Mouse (Mus musculus) liver, postnatal 0 days (tissue): Measurements from ENCODE around the gene 4930430A15Rik. TPM values are rescaled to one million over a fixed set of nuclear protein-coding genes. Genes with fewer than 3 reads are reported as not detected.

Experiments used
- ATAC-seq: fragments of 200-750 bp; cut with Nextera tagmentation; 2 replicates; pipeline ENCODE4 v1.8.0; 2017; ENCODE audit warnings: mild to moderate bottlenecking, moderate library complexity
- DNase-seq: peaks from one replicate; pipeline ENCODE4 v3.0.0-alpha.2; 2016
- H3K27ac ChIP-seq: fragments of 300-500 bp; sonication (generic); 2 replicates; pipeline ENCODE4 v1.5.1; 2014; ENCODE audit warnings: antibody characterized with exemption, moderate library complexity, mild to moderate bottlenecking, low read depth
- H3K27me3 ChIP-seq: fragments of 300-500 bp; sonication (generic); 2 replicates; pipeline ENCODE4 v1.6.1; 2014; ENCODE audit warnings: low read length, control low read depth, mixed read lengths; ENCODE audit not compliant: insufficient read depth
- H3K36me3 ChIP-seq: fragments of 300-500 bp; sonication (generic); replicated peaks from 2 replicates; pipeline ENCODE4 v1.6.1; 2014; ENCODE audit warnings: mild to moderate bottlenecking, control low read depth, low read length, moderate library complexity, mixed read lengths; ENCODE audit not compliant: insufficient read depth
- H3K4me1 ChIP-seq: fragments of 300-500 bp; sonication (generic); 2 replicates; pipeline ENCODE4 v1.6.1; 2014; ENCODE audit warnings: antibody characterized with exemption, mild to moderate bottlenecking, control low read depth; ENCODE audit not compliant: insufficient read depth
- H3K4me2 ChIP-seq: fragments of 300-500 bp; sonication (generic); 2 replicates; pipeline ENCODE4 v1.6.1; 2014; ENCODE audit warnings: low read depth, mild to moderate bottlenecking, low read length, moderate library complexity, mixed read lengths
- H3K4me3 ChIP-seq: fragments of 300-500 bp; sonication (generic); 2 replicates; pipeline ENCODE4 v1.5.1; 2014; ENCODE audit warnings: low read depth, low read length
- H3K9ac ChIP-seq: fragments of 300-500 bp; sonication (generic); replicated peaks from 2 replicates; pipeline ENCODE4 v1.6.1; 2014; ENCODE audit warnings: mild to moderate bottlenecking, moderate library complexity
- H3K9me3 ChIP-seq: fragments of 300-500 bp; sonication (generic); 2 replicates; pipeline ENCODE4 v1.6.1; 2016; ENCODE audit warnings: mild to moderate bottlenecking, control low read depth, low read length, mixed read lengths
- CTCF ChIP-seq: sonication (generic); IDR thresholded peaks from 2 replicates; pipeline ENCODE4 v1.5.1; 2016; ENCODE audit warnings: antibody characterized with exemption, low read depth
- EP300 ChIP-seq: IDR thresholded peaks from 2 replicates; pipeline ENCODE4 v1.6.1; 2016; ENCODE audit warnings: antibody characterized with exemption, low read depth, mild to moderate bottlenecking
- WGBS: fragments of 180-500 bp; shearing (Covaris S2); extraction: QIAGEN DNeasy Blood & Tissue Kit; methylation state at CpG from one replicate; pipeline ENCODE4 v1.1.7; 2014; ENCODE audit not compliant: insufficient replicate concordance; 5-methylcytosine and 5-hydroxymethylcytosine counted together
- polyA plus RNA-seq: library from polyadenylated mRNA; unstranded; fragments of >200 nt; fragmentation: Nextera tagmentation; extraction: Ambion mirVana; gene quantifications from 2 replicates; pipeline ENCODE4 v1.2.1, GENCODE M21; 2015

Gene 4930430A15Rik
- not detected in 2 replicates for polyA plus RNA-seq

- H3K27ac ChIP-seq: no peak within 1 kb of the TSS
- H3K9ac ChIP-seq: no peak within 1 kb of the TSS
- H3K9me3 ChIP-seq: no peaks in the 10 kb centered on the region
- H3K4me2 ChIP-seq: no peak within 1 kb of the TSS
- H3K4me1 ChIP-seq: no peaks in the 10 kb centered on the region
- TF ChIP-seq CTCF (no peak), EP300 (no peak)
- DNase-seq: no peak
- H3K4me3 ChIP-seq: no peak within 1 kb of the TSS
- H3K36me3 ChIP-seq: no peaks in the 10 kb centered on the region
- H3K27me3 ChIP-seq: no peaks in the 10 kb centered on the region
- ATAC-seq: no peak
- 75% methylated on average over 6 of the region's 6 CpGs for WGBS
Measured at GRCm38 (mm10) chr2:111229502-111229901, at the start of gene 4930430A15Rik. Gene 4930430A15Rik (minus strand): TSS chr2:111229602.

GRCm38 (mm10) chr2:111274006-111274405 lies 44.6 kb upstream of the 4930430A15Rik start, which contains the start of gene Olfr1277:
Gene Olfr1277 (minus strand): TSS chr2:111274106.
- H3K9ac ChIP-seq: no peak within 1 kb of the TSS
- ATAC-seq (no peak), DNase-seq (no peak)
- TF ChIP-seq CTCF: no peak
- no peak for TF ChIP-seq EP300
- H3K27ac ChIP-seq: no peak within 1 kb of the TSS
- H3K4me1 ChIP-seq: no peaks in the 10 kb centered on the region
- H3K9me3 ChIP-seq: no peaks in the 10 kb centered on the region
- H3K36me3 ChIP-seq: no peaks in the 10 kb centered on the region
- 61% methylated on average over 2 of the region's 2 CpGs for WGBS
- no peak within 1 kb of the TSS for H3K4me2 ChIP-seq
- H3K4me3 ChIP-seq: no peak within 1 kb of the TSS
- no peaks in the 10 kb centered on the region for H3K27me3 ChIP-seq

DNA sequence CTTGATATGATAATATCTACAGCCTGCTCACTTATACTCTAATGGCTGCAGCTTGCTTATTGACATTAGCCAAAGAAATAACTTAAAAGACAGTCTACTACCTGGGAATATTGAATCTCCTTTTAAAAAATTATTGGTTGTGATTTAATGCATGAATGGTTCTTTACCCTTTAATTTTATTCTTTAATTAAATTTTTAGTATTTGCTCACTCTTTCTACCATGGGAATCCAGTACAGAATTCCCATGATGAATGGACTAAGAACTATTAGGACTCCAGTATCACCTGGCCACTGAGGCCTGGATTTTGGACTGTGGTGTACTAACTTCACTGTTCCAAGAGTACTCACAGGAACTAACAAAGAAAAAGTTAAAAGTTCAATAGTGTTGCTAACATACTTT lies 24.8 kb upstream of the 4930430A15Rik start, which contains the start of gene Olfr1276:
Gene Olfr1276 (plus strand): TSS at position 301 of the 400 bp plus-strand sequence.
- no peak within 1 kb of the TSS for H3K9ac ChIP-seq
- TF ChIP-seq CTCF: no peak
- TF ChIP-seq EP300: no peak
- ATAC-seq: no peak

DNA sequence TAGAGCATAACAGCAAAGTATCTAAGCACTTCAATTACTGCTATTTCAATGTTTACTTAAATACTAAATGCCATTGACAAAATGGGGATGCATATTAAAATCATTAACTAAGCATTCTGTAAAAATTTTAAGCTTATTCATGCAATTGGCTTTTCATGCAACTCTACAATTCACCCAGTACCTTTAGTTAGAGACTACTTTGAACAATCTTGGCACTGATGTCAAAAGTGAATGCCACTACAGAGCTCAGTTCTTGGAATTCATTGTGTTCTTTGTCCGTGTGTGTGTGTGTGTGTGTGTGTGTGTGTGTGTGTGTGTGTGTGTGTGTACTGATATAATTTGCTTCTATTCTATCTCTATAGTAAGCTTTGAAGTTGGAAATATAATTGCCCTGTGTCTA lies 5.8 kb upstream of the 4930430A15Rik start, which contains the start of gene Olfr1275:
Gene Olfr1275 (minus strand): TSS at position 101 of the 400 bp plus-strand sequence.
- no peak within 1 kb of the TSS for H3K4me2 ChIP-seq
- H3K9me3 ChIP-seq: no peaks in the 10 kb centered on the region
- no peaks in the 10 kb centered on the region for H3K4me1 ChIP-seq
- no peaks in the 10 kb centered on the region for H3K36me3 ChIP-seq
- WGBS: 74% methylated on average over 1 of the region's 1 CpGs
- TF ChIP-seq CTCF (no peak), EP300 (no peak)
- H3K27me3 ChIP-seq: no peaks in the 10 kb centered on the region
- H3K27ac ChIP-seq: no peak within 1 kb of the TSS
- DNase-seq (no peak), ATAC-seq (no peak)
- H3K9ac ChIP-seq: no peak within 1 kb of the TSS
- no peak within 1 kb of the TSS for H3K4me3 ChIP-seq

More for the DNA sequence above, 24.8 kb upstream of the 4930430A15Rik start, which contains the start of gene Olfr1276:
- Histone ChIP-seq H3K9me3 (no peaks in the 10 kb centered on the region), H3K27me3 (no peaks in the 10 kb centered on the region), H3K4me1 (no peaks in the 10 kb centered on the region), H3K4me3 (no peak within 1 kb of the TSS), H3K36me3 (no peaks in the 10 kb centered on the region), H3K4me2 (no peak within 1 kb of the TSS), H3K27ac (no peak within 1 kb of the TSS)
- no peak for DNase-seq

DNA sequence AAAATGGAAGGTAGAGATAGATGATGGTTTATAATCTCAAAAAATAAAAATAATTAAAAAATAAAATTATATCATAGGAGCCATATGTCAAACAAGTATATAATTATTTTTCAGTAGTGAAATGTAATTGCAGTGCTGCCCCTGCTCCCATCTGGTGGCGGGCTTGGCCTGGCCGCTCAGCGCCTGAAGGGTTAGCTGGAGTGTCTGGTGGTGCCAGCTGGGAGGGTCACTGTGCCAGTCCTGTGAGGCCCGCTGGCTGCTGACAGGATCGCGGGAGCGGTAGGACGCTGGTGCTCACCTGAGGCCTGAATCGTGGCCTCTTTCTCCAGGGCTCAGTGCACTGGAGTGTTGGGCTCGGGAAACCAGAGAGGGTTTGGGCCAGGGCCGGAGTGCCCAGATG lies 47.3 kb downstream of the 4930430A15Rik start:
- H3K9ac ChIP-seq: no peak overlapping the region
- 0 out of 2 replicates have a peak, but pooled peaks cover 2% of the 10 kb centered on the region for H3K9me3 ChIP-seq
- no peak overlapping the region for H3K4me2 ChIP-seq
- H3K27me3 ChIP-seq: no peaks in the 10 kb centered on the region
- no peaks in the 10 kb centered on the region for H3K4me1 ChIP-seq
- no peak overlapping the region for H3K27ac ChIP-seq
- DNase-seq (no peak), ATAC-seq (no peak)
- 92% methylated on average over 11 of the region's 11 CpGs for WGBS
- H3K4me3 ChIP-seq: no peak overlapping the region
- no peaks in the 10 kb centered on the region for H3K36me3 ChIP-seq
- TF ChIP-seq EP300 (no peak), CTCF (no peak)

GRCm38 (mm10) chr2:111152836-111153235 lies 76.6 kb downstream of the 4930430A15Rik start, which contains the start of gene Gm15130:
Gene Gm15130 (minus strand): TSS chr2:111152936.
- no peaks in the 10 kb centered on the region for H3K9me3 ChIP-seq
- WGBS: 67% methylated on average over 2 of the region's 2 CpGs
- H3K9ac ChIP-seq: no peak within 1 kb of the TSS
- H3K36me3 ChIP-seq: no peaks in the 10 kb centered on the region
- H3K4me1 ChIP-seq: no peaks in the 10 kb centered on the region
- no peak within 1 kb of the TSS for H3K4me3 ChIP-seq
- H3K4me2 ChIP-seq: no peak within 1 kb of the TSS
- ATAC-seq (no peak), DNase-seq (no peak)
- no peak for TF ChIP-seq EP300
- TF ChIP-seq CTCF: no peak
- no peaks in the 10 kb centered on the region for H3K27me3 ChIP-seq
- H3K27ac ChIP-seq: no peak within 1 kb of the TSS

- no peak for TF ChIP-seq CTCF
- no peak for TF ChIP-seq EP300
- Histone ChIP-seq H3K4me3 (no peak overlapping the region), H3K9ac (no peak overlapping the region), H3K4me2 (no peak overlapping the region), H3K36me3 (no peaks in the 10 kb centered on the region), H3K4me1 (no peaks in the 10 kb centered on the region), H3K9me3 (peaks cover 2% of the 10 kb centered on the region; the same call in 1 of the 2 replicates), H3K27ac (no peak overlapping the region), H3K27me3 (no peaks in the 10 kb centered on the region)
- 57% methylated on average over 5 of the region's 5 CpGs for WGBS
- ATAC-seq: no peak
- no peak for DNase-seq
Measured at GRCm38 (mm10) chr2:111135739-111136138, 93.7 kb downstream of the 4930430A15Rik start.

Other genes starting within 250 kb of the 4930430A15Rik start
- not detected in 2 replicates for gene Gm13941, start 123.6 kb downstream of the 4930430A15Rik start, polyA plus RNA-seq
- gene Gm15130, start 76.7 kb downstream of the 4930430A15Rik start, polyA plus RNA-seq: not detected in 2 replicates
- not detected in 2 replicates for gene Olfr1275, start 5.7 kb upstream of the 4930430A15Rik start, polyA plus RNA-seq
- not detected in 2 replicates for gene Olfr1276, start 24.9 kb upstream of the 4930430A15Rik start, polyA plus RNA-seq
- not detected in 2 replicates for gene Olfr1277, start 44.5 kb upstream of the 4930430A15Rik start, polyA plus RNA-seq
- not detected in 2 replicates for gene Olfr1278, start 60.5 kb upstream of the 4930430A15Rik start, polyA plus RNA-seq
- gene Olfr1279, start 71.0 kb upstream of the 4930430A15Rik start, polyA plus RNA-seq: not detected in 2 replicates
- gene Olfr1280, start 84.4 kb upstream of the 4930430A15Rik start, polyA plus RNA-seq: not detected in 2 replicates
- gene Olfr1281, start 96.9 kb upstream of the 4930430A15Rik start, polyA plus RNA-seq: not detected in 2 replicates
- gene Olfr1282, start 106.5 kb upstream of the 4930430A15Rik start, polyA plus RNA-seq: not detected in 2 replicates
- gene Olfr1283, start 137.2 kb upstream of the 4930430A15Rik start, polyA plus RNA-seq: not detected in 2 replicates
- gene Olfr1284, start 145.9 kb upstream of the 4930430A15Rik start, polyA plus RNA-seq: not detected in 2 replicates
- gene Olfr1286, start 193.5 kb upstream of the 4930430A15Rik start, polyA plus RNA-seq: not detected in 2 replicates
- gene Olfr1287, start 219.5 kb upstream of the 4930430A15Rik start, polyA plus RNA-seq: not detected in 2 replicates
- not detected in 2 replicates for gene Olfr1288, start 244.5 kb upstream of the 4930430A15Rik start, polyA plus RNA-seq